Mouse (Mus musculus) heart, postnatal 0 days (tissue): ENCODE measurements around the gene Erf.

Experiments used
- CTCF ChIP-seq: IDR thresholded peaks from 2 replicates; pipeline ENCODE4 v1.5.1; 2016; ENCODE audit warnings: antibody characterized with exemption, control low read depth, low read depth
- EP300 ChIP-seq: IDR thresholded peaks from 2 replicates; pipeline ENCODE4 v1.6.1; 2016; ENCODE audit warnings: antibody characterized with exemption, low read depth

GRCm38 (mm10) chr7:25274571-25274970 lies 24.0 kb upstream of the Erf start:
- TF ChIP-seq CTCF (no peak), EP300 (no peak)
